Mouse (Mus musculus) embryonic fibroblast, embryonic 13.5 days (primary cell): ENCODE results near the gene Spsb4.

ENCODE experiments used
- CTCF ChIP-seq: IDR thresholded peaks from 2 replicates; pipeline ENCODE4 v1.5.1; 2011; ENCODE audit warnings: mild to moderate bottlenecking, control low read depth, low read length, moderate library complexity, borderline replicate concordance; ENCODE audit not compliant: insufficient read depth
- POLR2A ChIP-seq: IDR thresholded peaks from 2 replicates; pipeline ENCODE4 v1.6.1; 2011; ENCODE audit warnings: low read depth, mild to moderate bottlenecking, control low read depth, low read length, moderate library complexity

GRCm38 (mm10) chr9:96909503-96909902 is 109.1 kb downstream of the Spsb4 start:
- no peak for TF ChIP-seq CTCF
- TF ChIP-seq POLR2A, result no peak
